Mouse (Mus musculus): Measurements from ENCODE around the gene Sar1b. TPM values are rescaled to one million over a fixed set of nuclear protein-coding genes. Genes with fewer than 3 reads are reported as not detected.

Gene Sar1b
- total RNA-seq, 2 experiments from 2014 or later: 53.2 to 111 TPM

GRCm38 (mm10) chr11:51823963-51824753 lies 60.7 kb downstream of the Sar1b start:
- no peak for ATAC-seq (ENCODE audit: poor library complexity, severe bottlenecking)

- no peak for ATAC-seq (ENCODE audit: poor library complexity, severe bottlenecking)
Observed at GRCm38 (mm10) chr11:51824867-51825424, 61.5 kb downstream of the Sar1b start.

DNA sequence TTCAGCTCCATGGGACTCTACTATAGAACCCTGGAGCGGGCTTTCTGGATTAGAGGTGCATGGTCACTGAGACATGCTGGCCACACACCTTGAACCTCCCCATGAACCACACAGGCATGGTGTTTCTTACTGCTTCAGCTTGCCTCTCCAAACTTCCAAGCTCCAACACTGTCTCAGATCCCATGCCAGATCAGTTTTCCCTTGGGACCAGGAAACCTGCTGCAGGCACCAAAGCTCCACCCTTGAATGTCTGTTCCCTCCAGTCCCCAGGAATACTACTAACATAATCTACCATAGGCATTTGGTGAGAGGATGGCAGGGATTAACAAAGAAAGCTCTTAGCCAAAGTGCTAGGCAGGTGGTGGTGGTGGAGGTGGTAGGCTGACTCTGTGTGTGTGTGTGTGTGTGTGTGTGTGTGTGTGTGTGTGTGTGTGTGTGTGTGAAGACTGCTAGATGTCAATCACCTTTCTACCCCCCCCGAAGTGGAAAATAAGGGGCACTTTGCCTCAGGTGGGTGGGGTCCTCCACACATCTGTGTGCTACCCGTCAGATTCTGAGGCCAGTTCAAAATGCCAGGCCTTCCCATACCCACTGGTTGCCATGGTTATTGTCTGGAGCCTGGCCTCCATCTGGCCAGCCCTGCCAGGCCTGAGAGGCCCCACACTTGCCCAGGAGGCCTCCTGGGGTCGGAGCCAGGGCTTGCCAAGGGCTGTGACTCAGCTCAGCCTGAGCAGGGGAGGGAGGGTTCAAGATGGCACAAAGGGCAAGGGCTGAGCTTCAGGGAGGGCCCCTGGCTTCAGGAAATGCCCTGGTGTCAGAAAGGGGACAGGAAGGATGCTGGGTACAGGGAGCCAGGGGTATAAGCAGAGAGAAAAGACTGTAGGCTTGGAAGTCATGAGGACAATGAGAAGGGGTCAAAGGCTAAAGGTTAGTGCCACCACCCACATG lies 68.7 kb downstream of the Sar1b start:
- peak; percentile 47; the same call in 1 of the 2 replicates for ATAC-seq (ENCODE audit: poor library complexity, severe bottlenecking)

- no peak for ATAC-seq (ENCODE audit: poor library complexity, severe bottlenecking)
Observed at GRCm38 (mm10) chr11:51832992-51833391, 69.5 kb downstream of the Sar1b start.

GRCm38 (mm10) chr11:51833393-51834066 lies 70.0 kb downstream of the Sar1b start:
- no peak for ATAC-seq (ENCODE audit: poor library complexity, severe bottlenecking)

- ATAC-seq (ENCODE audit: poor library complexity, severe bottlenecking): no peak
Observed at GRCm38 (mm10) chr11:51834067-51834411, 70.6 kb downstream of the Sar1b start.

- no peak for ATAC-seq (ENCODE audit: poor library complexity, severe bottlenecking)
Observed at GRCm38 (mm10) chr11:51835598-51835997, 72.1 kb downstream of the Sar1b start.

DNA sequence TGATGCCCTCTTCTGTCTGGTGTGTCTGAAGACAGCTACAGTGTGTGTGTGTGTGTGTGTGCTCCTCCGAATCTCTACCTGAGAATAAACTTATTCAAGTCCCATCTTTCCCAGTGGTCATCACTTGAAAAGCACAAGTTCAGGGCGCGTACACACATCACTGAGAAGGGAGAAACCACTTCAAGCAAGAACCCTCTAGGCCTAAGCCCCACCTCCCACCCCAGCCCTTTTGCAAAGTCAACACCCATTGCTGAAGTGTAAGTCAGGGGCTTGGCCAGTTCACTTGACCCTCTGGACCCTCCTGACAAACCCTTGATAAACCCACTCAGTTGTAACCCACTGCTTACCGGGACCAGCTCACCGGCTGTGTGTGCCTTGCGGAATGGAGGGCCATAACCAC lies 73.0 kb downstream of the Sar1b start:
- no peak for ATAC-seq (ENCODE audit: poor library complexity, severe bottlenecking)

GRCm38 (mm10) chr11:51837164-51838153 lies 74.0 kb downstream of the Sar1b start:
- no peak for ATAC-seq (ENCODE audit: poor library complexity, severe bottlenecking)

- ATAC-seq (ENCODE audit: poor library complexity, severe bottlenecking): no peak
Observed at GRCm38 (mm10) chr11:51839106-51839505, 75.6 kb downstream of the Sar1b start.

- ATAC-seq (ENCODE audit: poor library complexity, severe bottlenecking): no peak
Observed at GRCm38 (mm10) chr11:51839973-51840372, 76.5 kb downstream of the Sar1b start.

GRCm38 (mm10) chr11:51840657-51841056 lies 77.2 kb downstream of the Sar1b start:
- peak; percentile 35; the same call in 1 of the 2 replicates for ATAC-seq (ENCODE audit: poor library complexity, severe bottlenecking)

GRCm38 (mm10) chr11:51841149-51841548 lies 77.7 kb downstream of the Sar1b start:
- no peak for ATAC-seq (ENCODE audit: poor library complexity, severe bottlenecking)

Other genes with a start within 250 kb of the Sar1b start
- 8.5 and 10.3 TPM in 2 replicates for gene Phykpl, start 178.9 kb upstream of the Sar1b start, total RNA-seq (2015)
- 5.8 and 9.0 TPM in 2 replicates for gene Phykpl, start 178.9 kb upstream of the Sar1b start, total RNA-seq (2017)
- gene Hnrnpab, start 156.8 kb upstream of the Sar1b start, total RNA-seq (2015): 319 and 341 TPM in 2 replicates
- 548 and 571 TPM in 2 replicates for gene Hnrnpab, start 156.8 kb upstream of the Sar1b start, total RNA-seq (2017)
- 45.3 and 50.5 TPM in 2 replicates for gene Nhp2, start 144.0 kb upstream of the Sar1b start, total RNA-seq (2015)
- gene Nhp2, start 144.0 kb upstream of the Sar1b start, total RNA-seq (2017): 38.1 and 52.6 TPM in 2 replicates
- 50.8 and 63.1 TPM in 2 replicates for gene Rmnd5b, start 127.8 kb upstream of the Sar1b start, total RNA-seq (2015)
- gene Rmnd5b, start 127.8 kb upstream of the Sar1b start, total RNA-seq (2017): 19.2 and 35.5 TPM in 2 replicates
- gene N4bp3, start 112.8 kb upstream of the Sar1b start, total RNA-seq (2015): 0.80 and 1.3 TPM in 2 replicates
- 0.45 and 2.9 TPM in 2 replicates for gene N4bp3, start 112.8 kb upstream of the Sar1b start, total RNA-seq (2017)
- 0.33 and 0.43 TPM in 2 replicates for gene D930048N14Rik, start 112.7 kb upstream of the Sar1b start, total RNA-seq (2015)
- 0.26 TPM in 1 of 2 replicates, not detected in the other for gene D930048N14Rik, start 112.7 kb upstream of the Sar1b start, total RNA-seq (2017)
- gene 0610009B22Rik, start 74.8 kb upstream of the Sar1b start, total RNA-seq (2015): 25.9 and 30.3 TPM in 2 replicates
- 14.7 and 18.4 TPM in 2 replicates for gene 0610009B22Rik, start 74.8 kb upstream of the Sar1b start, total RNA-seq (2017)
- gene Sec24a, start 53 bp upstream of the Sar1b start, total RNA-seq (2015): 15.4 and 15.5 TPM in 2 replicates
- 5.1 and 6.3 TPM in 2 replicates for gene Sec24a, start 53 bp upstream of the Sar1b start, total RNA-seq (2017)
- gene Jade2, start 94.0 kb downstream of the Sar1b start, total RNA-seq (2015): 1.9 and 2.1 TPM in 2 replicates
- 1.4 and 2.4 TPM in 2 replicates for gene Jade2, start 94.0 kb downstream of the Sar1b start, total RNA-seq (2017)
- gene Cdkn2aipnl, start 204.0 kb downstream of the Sar1b start, total RNA-seq (2015): 66.6 and 70.7 TPM in 2 replicates
- gene Cdkn2aipnl, start 204.0 kb downstream of the Sar1b start, total RNA-seq (2017): 40.5 and 41.5 TPM in 2 replicates
- 110 and 123 TPM in 2 replicates for gene Ube2b, start 237.1 kb downstream of the Sar1b start, total RNA-seq (2015)
- gene Ube2b, start 237.1 kb downstream of the Sar1b start, total RNA-seq (2017): 86.9 and 99.1 TPM in 2 replicates
- gene Cdkl3, start 240.5 kb downstream of the Sar1b start, total RNA-seq (2015): 1.7 and 2.3 TPM in 2 replicates
- 2.7 and 10.0 TPM in 2 replicates for gene Cdkl3, start 240.5 kb downstream of the Sar1b start, total RNA-seq (2017)

Data from megakaryocyte, adult 5-6 weeks (primary cell).